Mouse (Mus musculus) frontal cortex, adult 2 months (tissue): Measurements from ENCODE around the gene Cpsf4l. TPM values are rescaled to one million over a fixed set of nuclear protein-coding genes. Genes with fewer than 3 reads are reported as not detected.
A peak's percentile ranks its signal among the peaks of the same experiment; 100 is the strongest.
"Not testable (repeated sequence)": the region's sequence is repeated elsewhere in the genome, so short reads cannot be mapped to it uniquely, and the experiment has no call there.

Experiments used
- DNase-seq, 2 experiments: peaks; one replicate each; pipeline ENCODE4 v3.0.0; 2022; ENCODE audit warnings: low spot score in 1 of 2; ENCODE audit errors: extremely low spot score in 1 of 2
- polyA plus RNA-seq: library from polyadenylated mRNA; depleted of rRNA; stranded (reverse); fragments of >200 nt; gene quantifications from 2 replicates; pipeline ENCODE4 v1.2.3, GENCODE M21; 2012

Cpsf4l gene
- polyA plus RNA-seq, 1 experiment: 0.22 TPM

GRCm38 (mm10) chr11:113669711-113670110, 40.1 kb downstream of the Cpsf4l start:
- DNase-seq: no peak

GRCm38 (mm10) chr11:113668857-113669256, 41.0 kb downstream of the Cpsf4l start:
- DNase-seq: no peak

- DNase-seq: no peak
Observed at GRCm38 (mm10) chr11:113667704-113668103, 42.1 kb downstream of the Cpsf4l start.

- no peak for DNase-seq
Observed at GRCm38 (mm10) chr11:113667122-113667521, 42.7 kb downstream of the Cpsf4l start.

GRCm38 (mm10) chr11:113666648-113667047, 43.2 kb downstream of the Cpsf4l start:
- DNase-seq: no peak

- no peak for DNase-seq
Observed at GRCm38 (mm10) chr11:113666205-113666604, 43.6 kb downstream of the Cpsf4l start.

GRCm38 (mm10) chr11:113664279-113664678, 45.5 kb downstream of the Cpsf4l start:
- DNase-seq: no peak

GRCm38 (mm10) chr11:113661835-113662351, 47.9 kb downstream of the Cpsf4l start:
- no peak for DNase-seq

- no peak for DNase-seq
Observed at GRCm38 (mm10) chr11:113660940-113661339, 48.9 kb downstream of the Cpsf4l start.

GRCm38 (mm10) chr11:113660213-113660612, 49.6 kb downstream of the Cpsf4l start:
- not testable (repeated sequence) for DNase-seq

- no peak for DNase-seq
Observed at GRCm38 (mm10) chr11:113658763-113659162, 51.1 kb downstream of the Cpsf4l start.

GRCm38 (mm10) chr11:113658319-113658718, 51.5 kb downstream of the Cpsf4l start:
- DNase-seq: no peak

- DNase-seq: no peak
Observed at GRCm38 (mm10) chr11:113657221-113657620, 52.6 kb downstream of the Cpsf4l start.

GRCm38 (mm10) chr11:113656511-113656932, 53.3 kb downstream of the Cpsf4l start:
- no peak for DNase-seq

GRCm38 (mm10) chr11:113654561-113655270, 55.1 kb downstream of the Cpsf4l start:
- peak in 1 of 2 experiments; percentile 67 for DNase-seq

- DNase-seq: no peak
Observed at GRCm38 (mm10) chr11:113654105-113654504, 55.7 kb downstream of the Cpsf4l start.

GRCm38 (mm10) chr11:113652516-113652915, 57.3 kb downstream of the Cpsf4l start:
- no peak for DNase-seq

- no peak for DNase-seq
Observed at GRCm38 (mm10) chr11:113651907-113652273, 57.9 kb downstream of the Cpsf4l start.

GRCm38 (mm10) chr11:113651206-113651906, 58.5 kb downstream of the Cpsf4l start:
- no peak for DNase-seq

GRCm38 (mm10) chr11:113649353-113650210, 60.2 kb downstream of the Cpsf4l start, which contains the start of gene Slc39a11:
TSS of gene Slc39a11 (minus strand) at chr11:113650079.
- no peak for DNase-seq
